Mouse (Mus musculus) lung, embryonic 15.5 days (tissue): ENCODE data around the gene Ccdc182. TPM values are rescaled to one million over a fixed set of nuclear protein-coding genes. Genes with fewer than 3 reads are reported as not detected.

Source experiments
- ATAC-seq: fragments of 200-750 bp; cut with Nextera tagmentation; 2 replicates; pipeline ENCODE4 v1.8.0; 2017; ENCODE audit warnings: moderate number of reproducible peaks, borderline replicate concordance; ENCODE audit not compliant: low FRiP score, low TSS enrichment; ENCODE audit errors: extremely low read depth
- H3K27ac ChIP-seq: fragments of 300-500 bp; sonication (generic); 2 replicates; pipeline ENCODE4 v1.5.1; 2015; ENCODE audit warnings: moderate library complexity, mild to moderate bottlenecking, inconsistent platforms
- H3K27me3 ChIP-seq: fragments of 300-500 bp; sonication (generic); 2 replicates; pipeline ENCODE4 v1.6.1; 2015; ENCODE audit warnings: inconsistent platforms
- H3K36me3 ChIP-seq: fragments of 300-500 bp; sonication (generic); 2 replicates; pipeline ENCODE4 v1.6.1; 2015; ENCODE audit warnings: inconsistent platforms
- H3K4me1 ChIP-seq: fragments of 300-500 bp; sonication (generic); 2 replicates; pipeline ENCODE4 v1.6.1; 2015; ENCODE audit warnings: inconsistent platforms
- H3K4me2 ChIP-seq: fragments of 300-500 bp; sonication (generic); 2 replicates; pipeline ENCODE4 v1.6.1; 2015; ENCODE audit warnings: inconsistent platforms, mild to moderate bottlenecking, moderate library complexity
- H3K4me3 ChIP-seq: fragments of 300-500 bp; sonication (generic); 2 replicates; pipeline ENCODE4 v1.5.1; 2015; ENCODE audit warnings: mild to moderate bottlenecking, inconsistent platforms
- H3K9ac ChIP-seq: fragments of 300-500 bp; sonication (generic); 2 replicates; pipeline ENCODE4 v1.6.1; 2015; ENCODE audit warnings: inconsistent platforms
- H3K9me3 ChIP-seq: fragments of 300-500 bp; sonication (generic); 2 replicates; pipeline ENCODE4 v1.6.1; 2016; ENCODE audit warnings: inconsistent platforms
- WGBS: fragments of 180-500 bp; shearing (Covaris S2); methylation state at CpG from one replicate; pipeline ENCODE4 v1.1.7; 2015; 5-methylcytosine and 5-hydroxymethylcytosine counted together
- polyA plus RNA-seq: library from polyadenylated mRNA; unstranded; fragments of >200 nt; fragmentation: Nextera tagmentation; extraction: Ambion mirVana; gene quantifications from 2 replicates; pipeline ENCODE4 v1.2.1, GENCODE M21; 2015

Ccdc182 gene
- polyA plus RNA-seq, 1 experiment from 2014 or later = 0.12 TPM

- ATAC-seq = no peak
- peaks cover 6% of the 10 kb centered on the region for H3K4me1 ChIP-seq
- H3K27ac ChIP-seq = no peak overlapping the region
- no peak overlapping the region for H3K9ac ChIP-seq
- H3K4me2 ChIP-seq = no peak overlapping the region
- 65% methylated on average over 5 of the region's 5 CpGs for WGBS
- H3K4me3 ChIP-seq = no peak overlapping the region
- no peaks in the 10 kb centered on the region for H3K9me3 ChIP-seq
- H3K27me3 ChIP-seq = no peaks in the 10 kb centered on the region
- H3K36me3 ChIP-seq = no peaks in the 10 kb centered on the region
These were observed 29.0 kb upstream of the Ccdc182 start for GRCm38 (mm10) chr11:88264889-88265288.

- no peak overlapping the region for H3K27ac ChIP-seq
- no peaks in the 10 kb centered on the region for H3K9me3 ChIP-seq
- no peak overlapping the region for H3K4me3 ChIP-seq
- peaks cover 6% of the 10 kb centered on the region for H3K4me1 ChIP-seq
- 29% methylated on average over 6 of the region's 6 CpGs for WGBS
- H3K27me3 ChIP-seq = no peaks in the 10 kb centered on the region
- H3K4me2 ChIP-seq = no peak overlapping the region
- ATAC-seq = no peak
- H3K9ac ChIP-seq = no peak overlapping the region
- H3K36me3 ChIP-seq = no peaks in the 10 kb centered on the region
These were observed 27.5 kb upstream of the Ccdc182 start for GRCm38 (mm10) chr11:88266311-88266710.

- H3K4me1 ChIP-seq = peaks cover 5% of the 10 kb centered on the region; the same call in 1 of the 2 replicates
- H3K4me3 ChIP-seq = no peak overlapping the region
- H3K27ac ChIP-seq = no peak overlapping the region
- H3K9me3 ChIP-seq = no peaks in the 10 kb centered on the region
- H3K36me3 ChIP-seq = no peaks in the 10 kb centered on the region
- H3K27me3 ChIP-seq = peaks cover 6% of the 10 kb centered on the region; the same call in 1 of the 2 replicates
- 57% methylated on average over 3 of the region's 3 CpGs for WGBS
- no peak overlapping the region for H3K4me2 ChIP-seq
- ATAC-seq = no peak
- no peak overlapping the region for H3K9ac ChIP-seq
These were observed 22.0 kb upstream of the Ccdc182 start for GRCm38 (mm10) chr11:88271870-88272269.

- Histone ChIP-seq H3K9ac (no peak overlapping the region), H3K27me3 (peaks cover 6% of the 10 kb centered on the region; the same call in 1 of the 2 replicates), H3K4me1 (peaks cover 9% of the 10 kb centered on the region; the same call in 1 of the 2 replicates), H3K27ac (no peak overlapping the region), H3K4me2 (no peak overlapping the region), H3K4me3 (no peak overlapping the region), H3K9me3 (no peaks in the 10 kb centered on the region), H3K36me3 (no peaks in the 10 kb centered on the region)
- no peak for ATAC-seq
- 58% methylated on average over 23 of the region's 23 CpGs for WGBS
These were observed 19.6 kb upstream of the Ccdc182 start for GRCm38 (mm10) chr11:88274111-88274879.

GRCm38 (mm10) chr11:88274901-88275498 lies 18.9 kb upstream of the Ccdc182 start:
- H3K27ac ChIP-seq = no peak overlapping the region
- H3K4me1 ChIP-seq = peaks cover 9% of the 10 kb centered on the region; the same call in 1 of the 2 replicates
- ATAC-seq = no peak
- 23% methylated on average over 13 of the region's 13 CpGs for WGBS
- H3K4me2 ChIP-seq = no peak overlapping the region
- no peak overlapping the region for H3K4me3 ChIP-seq
- H3K36me3 ChIP-seq = no peaks in the 10 kb centered on the region
- H3K9me3 ChIP-seq = no peaks in the 10 kb centered on the region
- H3K27me3 ChIP-seq = peaks cover 6% of the 10 kb centered on the region; the same call in 1 of the 2 replicates
- no peak overlapping the region for H3K9ac ChIP-seq

- ATAC-seq = no peak
- WGBS = 78% methylated on average over 6 of the region's 6 CpGs
- Histone ChIP-seq H3K4me1 (peaks cover 9% of the 10 kb centered on the region; the same call in 1 of the 2 replicates), H3K27ac (no peak overlapping the region), H3K4me2 (no peak overlapping the region), H3K4me3 (no peak overlapping the region), H3K9ac (no peak overlapping the region), H3K27me3 (peaks cover 6% of the 10 kb centered on the region; the same call in 1 of the 2 replicates), H3K36me3 (no peaks in the 10 kb centered on the region), H3K9me3 (no peaks in the 10 kb centered on the region)
These were observed 17.9 kb upstream of the Ccdc182 start for GRCm38 (mm10) chr11:88275949-88276348.

- Histone ChIP-seq H3K4me3 (no peak overlapping the region), H3K27me3 (peaks cover 6% of the 10 kb centered on the region; the same call in 1 of the 2 replicates), H3K9ac (no peak overlapping the region), H3K27ac (no peak overlapping the region), H3K9me3 (no peaks in the 10 kb centered on the region), H3K4me2 (no peak overlapping the region), H3K4me1 (peaks cover 9% of the 10 kb centered on the region; the same call in 1 of the 2 replicates), H3K36me3 (no peaks in the 10 kb centered on the region)
- ATAC-seq = no peak
- 51% methylated on average over 19 of the region's 19 CpGs for WGBS
These were observed 17.1 kb upstream of the Ccdc182 start for GRCm38 (mm10) chr11:88276534-88277308.

GRCm38 (mm10) chr11:88279006-88279405 lies 14.9 kb upstream of the Ccdc182 start:
- no peak overlapping the region for H3K9ac ChIP-seq
- 48% methylated on average over 4 of the region's 4 CpGs for WGBS
- no peak for ATAC-seq
- H3K27me3 ChIP-seq = peaks cover 6% of the 10 kb centered on the region; the same call in 1 of the 2 replicates
- no peaks in the 10 kb centered on the region for H3K36me3 ChIP-seq
- H3K9me3 ChIP-seq = no peaks in the 10 kb centered on the region
- no peak overlapping the region for H3K4me3 ChIP-seq
- H3K27ac ChIP-seq = no peak overlapping the region
- H3K4me2 ChIP-seq = no peak overlapping the region
- peaks cover 9% of the 10 kb centered on the region; the same call in 1 of the 2 replicates for H3K4me1 ChIP-seq

- WGBS = 27% methylated on average over 8 of the region's 8 CpGs
- Histone ChIP-seq H3K9ac (no peak overlapping the region), H3K4me3 (no peak overlapping the region), H3K4me1 (peaks cover 9% of the 10 kb centered on the region; the same call in 1 of the 2 replicates), H3K27me3 (no peaks in the 10 kb centered on the region), H3K9me3 (no peaks in the 10 kb centered on the region), H3K4me2 (no peak overlapping the region), H3K27ac (no peak overlapping the region), H3K36me3 (no peaks in the 10 kb centered on the region)
- no peak for ATAC-seq
These were observed 13.4 kb upstream of the Ccdc182 start for GRCm38 (mm10) chr11:88280426-88280836.

GRCm38 (mm10) chr11:88281428-88282119 lies 12.3 kb upstream of the Ccdc182 start:
- Histone ChIP-seq H3K9ac (no peak overlapping the region), H3K4me2 (no peak overlapping the region), H3K4me1 (peaks cover 7% of the 10 kb centered on the region; the same call in 1 of the 2 replicates), H3K27ac (no peak overlapping the region), H3K27me3 (no peaks in the 10 kb centered on the region), H3K4me3 (no peak overlapping the region), H3K9me3 (no peaks in the 10 kb centered on the region), H3K36me3 (no peaks in the 10 kb centered on the region)
- ATAC-seq = no peak
- 68% methylated on average over 8 of the region's 8 CpGs for WGBS

GRCm38 (mm10) chr11:88282516-88282915 lies 11.3 kb upstream of the Ccdc182 start:
- WGBS = 94% methylated on average over 2 of the region's 2 CpGs

More at GRCm38 (mm10) chr11:88282516-88282915, 11.3 kb upstream of the Ccdc182 start:
- H3K36me3 ChIP-seq = no peaks in the 10 kb centered on the region
- no peaks in the 10 kb centered on the region for H3K4me1 ChIP-seq
- no peak overlapping the region for H3K27ac ChIP-seq
- no peak overlapping the region for H3K9ac ChIP-seq
- H3K4me3 ChIP-seq = no peak overlapping the region
- no peaks in the 10 kb centered on the region for H3K27me3 ChIP-seq
- H3K4me2 ChIP-seq = no peak overlapping the region
- H3K9me3 ChIP-seq = no peaks in the 10 kb centered on the region
- ATAC-seq = no peak
